Mouse (Mus musculus): ENCODE measurements around the gene Ankrd55. TPM values are rescaled to one million over a fixed set of nuclear protein-coding genes. Genes with fewer than 3 reads are reported as not detected.

The Ankrd55 gene
- total RNA-seq (2021) = 1 to 10 TPM; 3.6 to 4.3 TPM
- long read RNA-seq, experiment 1, partial matches to known transcripts = 1 of 3 reads
- long read RNA-seq, experiment 1, other reads (novel, unspliced or antisense) = 2 of 3 reads
- long read RNA-seq, experiment 2, partial matches to known transcripts = 2 of 5 reads
- long read RNA-seq, experiment 2, other reads (novel, unspliced or antisense) = 2 of 5 reads

- peak; percentile 15 to 40 for DNase-seq (ENCODE audit: low spot score in 2 of 2)
Observed at GRCm38 (mm10) chr13:112288225-112289178, at the start of gene Ankrd55. Ankrd55 (plus strand) TSS chr13:112288451.

GRCm38 (mm10) chr13:112239239-112239638 lies 49.0 kb upstream of the Ankrd55 start:
- DNase-seq (ENCODE audit: low spot score in 2 of 2) = no peak

DNA sequence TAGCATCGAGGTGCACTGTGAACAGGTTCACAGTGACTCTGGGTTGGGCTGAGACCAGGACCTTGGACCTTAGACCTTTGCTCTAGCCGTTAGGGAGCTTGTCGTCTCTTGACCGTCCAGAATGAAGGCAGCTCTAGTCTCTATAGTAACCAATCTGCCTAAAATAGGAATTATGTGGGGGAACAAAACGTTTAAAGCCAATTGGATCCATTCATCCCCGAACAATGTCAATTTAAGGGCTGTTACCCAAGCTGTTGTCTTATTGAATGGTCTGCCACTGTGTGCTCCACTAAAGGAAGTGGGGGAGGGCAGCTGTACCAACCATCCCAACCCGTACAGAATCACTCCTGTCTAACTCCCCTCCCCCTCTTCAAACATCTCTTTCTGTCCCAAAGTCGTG lies 46.8 kb upstream of the Ankrd55 start:
- DNase-seq (ENCODE audit: low spot score in 2 of 2) = no peak

- no peak for DNase-seq (ENCODE audit: low spot score in 2 of 2)
Observed at GRCm38 (mm10) chr13:112245131-112245530, 43.1 kb upstream of the Ankrd55 start.

DNA sequence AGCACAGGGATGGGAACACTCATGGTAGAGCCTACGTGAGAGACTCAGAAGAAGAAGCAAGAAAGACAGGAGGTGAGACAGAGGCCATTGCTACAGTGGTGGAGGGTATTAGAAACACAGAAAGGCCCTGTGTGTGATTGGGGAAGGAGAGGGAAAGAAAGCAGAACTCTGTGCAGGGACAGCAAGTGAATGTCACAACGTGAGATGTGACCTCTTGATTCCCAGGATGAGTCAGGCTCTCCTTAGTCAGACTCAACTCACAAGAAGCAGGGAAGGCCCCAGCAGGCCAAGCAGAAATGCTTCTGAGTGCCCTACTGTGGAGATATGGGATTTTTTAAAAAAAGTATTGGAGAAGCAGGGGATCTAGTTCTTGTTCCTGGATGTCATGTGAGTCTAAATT lies 36.8 kb upstream of the Ankrd55 start:
- DNase-seq (ENCODE audit: low spot score in 2 of 2) = no peak

DNA sequence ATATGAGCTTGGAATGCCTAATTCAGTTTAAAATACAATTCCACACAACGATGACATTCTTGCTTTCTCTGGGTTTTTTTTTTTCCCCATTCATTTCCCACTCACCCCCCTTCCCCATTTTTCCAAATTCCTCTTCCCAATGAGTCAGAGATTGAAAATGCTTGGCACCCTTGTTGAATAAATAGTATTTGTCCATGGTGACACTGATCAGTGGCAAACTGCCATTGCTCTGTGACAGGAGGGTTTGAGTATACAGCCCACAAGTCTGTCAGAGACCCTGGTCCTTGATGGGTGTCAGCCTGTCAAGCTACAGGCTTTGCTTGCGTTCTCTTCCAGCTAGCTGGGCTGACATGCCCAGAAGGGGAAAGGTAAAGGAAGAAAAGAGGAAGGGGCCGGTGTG lies 36.2 kb upstream of the Ankrd55 start:
- no peak for DNase-seq (ENCODE audit: low spot score in 2 of 2)

GRCm38 (mm10) chr13:112252991-112253620 lies 35.1 kb upstream of the Ankrd55 start:
- DNase-seq (ENCODE audit: low spot score in 2 of 2) = no peak

DNA sequence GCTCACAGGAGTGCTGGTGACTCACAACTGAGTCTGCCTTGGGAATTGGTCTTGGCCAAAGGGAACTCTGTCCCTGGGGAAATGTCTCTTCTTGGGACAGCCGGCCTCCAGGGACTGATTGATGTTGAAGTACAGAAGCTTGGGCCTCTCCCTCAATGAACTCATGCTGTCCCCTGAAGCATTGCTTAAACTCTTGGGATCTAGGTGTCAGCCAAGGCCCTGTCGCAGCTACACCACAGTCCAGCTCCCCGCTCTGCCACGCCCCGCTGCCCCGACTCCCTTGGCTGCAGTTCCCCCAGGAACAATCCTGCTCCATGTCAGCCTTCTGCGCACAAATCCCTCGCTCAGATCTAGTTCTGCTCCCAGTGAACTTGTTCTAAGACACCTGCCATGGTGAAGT lies 34.1 kb upstream of the Ankrd55 start:
- no peak for DNase-seq (ENCODE audit: low spot score in 2 of 2)

GRCm38 (mm10) chr13:112255862-112256261 lies 32.4 kb upstream of the Ankrd55 start:
- DNase-seq (ENCODE audit: low spot score in 2 of 2) = no peak

GRCm38 (mm10) chr13:112258478-112258877 lies 29.8 kb upstream of the Ankrd55 start:
- no peak for DNase-seq (ENCODE audit: low spot score in 2 of 2)

- peak in 1 of 2 experiments; percentile 37 for DNase-seq (ENCODE audit: low spot score in 2 of 2)
Observed at GRCm38 (mm10) chr13:112259398-112259797, 28.9 kb upstream of the Ankrd55 start.

DNA sequence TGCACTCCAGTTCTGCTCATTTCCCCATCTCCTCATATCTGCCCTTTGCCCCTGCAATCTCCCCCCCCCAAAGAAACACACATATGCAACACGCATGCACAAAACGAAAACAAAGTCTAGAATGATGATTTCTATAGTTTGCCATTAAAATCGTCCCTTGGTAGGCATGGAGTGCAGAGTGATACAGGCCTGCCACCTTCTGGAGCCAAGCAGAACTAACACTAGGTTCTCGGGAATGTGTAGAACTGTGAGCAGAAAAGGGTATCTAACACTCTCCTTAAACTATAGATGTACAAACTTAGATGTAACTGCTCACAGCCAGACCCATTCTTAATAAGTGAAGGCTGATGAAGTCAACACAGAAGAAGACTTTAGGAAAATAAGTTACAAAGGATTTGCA lies 23.6 kb upstream of the Ankrd55 start:
- no peak for DNase-seq (ENCODE audit: low spot score in 2 of 2)

DNA sequence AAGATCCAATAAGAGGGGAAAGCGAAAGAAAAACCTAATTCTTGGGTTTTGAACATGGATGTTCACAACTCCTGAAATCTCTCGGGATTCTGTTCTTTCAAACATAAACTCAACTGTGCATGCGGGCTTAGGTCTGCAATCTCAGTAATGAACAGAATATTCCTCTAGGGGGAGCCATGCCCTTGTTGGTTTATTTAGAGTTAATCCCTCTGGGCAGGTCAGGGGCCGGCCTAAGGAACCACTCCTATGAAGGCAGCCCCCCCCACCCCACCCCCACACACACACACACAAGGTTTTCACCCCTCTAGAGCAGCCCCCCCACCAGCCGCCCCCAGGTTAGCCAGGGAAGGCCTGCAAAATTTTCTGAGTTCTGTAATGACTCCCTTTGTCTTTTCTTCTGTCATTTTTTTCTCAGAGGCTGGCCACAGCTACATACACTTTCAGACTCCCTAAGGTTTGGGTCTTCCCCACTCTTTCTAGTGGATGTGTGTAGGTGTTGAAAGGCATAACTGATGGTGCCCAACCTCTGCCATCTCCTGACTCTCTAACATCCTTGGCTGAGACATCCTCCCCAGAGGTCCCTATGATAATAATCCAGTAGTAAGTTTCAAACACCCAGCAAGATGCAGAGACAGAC lies 16.2 kb upstream of the Ankrd55 start:
- no peak for DNase-seq (ENCODE audit: low spot score in 2 of 2)

- no peak for DNase-seq (ENCODE audit: low spot score in 2 of 2)
Observed at GRCm38 (mm10) chr13:112274636-112275035, 13.6 kb upstream of the Ankrd55 start.

- DNase-seq (ENCODE audit: low spot score in 2 of 2) = no peak
Observed at GRCm38 (mm10) chr13:112275951-112276350, 12.3 kb upstream of the Ankrd55 start.

DNA sequence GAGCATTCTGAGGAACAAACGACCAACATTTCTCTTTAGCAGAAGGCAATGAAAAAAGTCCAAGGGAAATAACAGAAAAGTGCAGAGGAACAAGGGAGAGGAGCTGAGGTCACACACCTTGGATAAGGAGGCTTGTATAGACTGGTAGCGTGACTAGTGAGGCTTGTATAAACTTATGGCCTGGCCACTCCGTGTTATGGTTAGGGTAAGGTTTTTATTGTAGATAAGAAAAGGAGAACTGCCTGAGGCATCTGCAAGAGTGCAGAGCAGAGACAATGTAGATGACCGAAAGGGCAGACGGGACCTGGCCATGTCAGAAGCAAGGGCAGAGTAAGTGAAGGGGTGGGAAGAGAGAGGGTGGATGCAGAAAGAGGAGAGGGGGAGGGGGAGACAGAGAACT lies 10.7 kb upstream of the Ankrd55 start:
- DNase-seq (ENCODE audit: low spot score in 2 of 2) = no peak

DNA sequence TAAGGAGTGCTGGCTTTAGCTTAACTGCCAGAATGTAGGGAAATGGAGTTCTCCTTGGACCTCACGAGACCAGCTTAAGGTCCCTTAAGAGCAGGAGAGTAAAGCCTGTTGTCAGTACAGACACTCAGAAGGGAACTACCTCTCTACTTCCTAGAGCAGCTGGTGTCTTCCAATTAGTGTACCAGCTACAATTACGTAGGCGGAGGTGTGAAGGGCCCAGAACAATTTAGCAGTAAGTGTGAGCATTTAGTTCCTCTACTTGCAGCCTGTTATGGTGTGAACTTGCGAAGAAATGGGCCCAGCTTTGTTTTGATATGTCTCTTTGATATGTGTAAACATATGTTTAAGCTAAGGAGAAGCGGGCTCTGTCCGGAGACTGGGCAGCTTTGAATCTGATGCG lies 10.0 kb upstream of the Ankrd55 start:
- DNase-seq (ENCODE audit: low spot score in 2 of 2) = no peak

DNA sequence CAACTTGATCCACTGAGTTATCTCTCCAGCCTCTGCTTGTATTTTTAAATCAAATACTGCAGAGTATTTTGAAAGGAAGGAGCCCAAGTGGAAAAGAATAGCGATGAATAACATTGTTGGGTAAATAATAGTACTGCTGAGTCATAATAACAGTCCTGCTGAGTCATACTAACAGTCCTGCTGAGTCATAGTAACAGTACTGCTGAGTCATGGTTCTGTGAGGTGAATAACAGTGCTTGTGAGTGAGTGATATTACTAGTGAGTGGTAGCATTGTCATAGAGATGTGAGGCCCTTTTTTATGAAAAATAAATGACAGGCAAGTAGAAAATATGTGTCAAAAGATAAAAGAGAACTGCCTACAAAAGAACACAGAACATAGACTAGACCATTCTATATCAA lies 1.1 kb upstream of the Ankrd55 start:
- DNase-seq (ENCODE audit: low spot score in 2 of 2) = no peak

DNA sequence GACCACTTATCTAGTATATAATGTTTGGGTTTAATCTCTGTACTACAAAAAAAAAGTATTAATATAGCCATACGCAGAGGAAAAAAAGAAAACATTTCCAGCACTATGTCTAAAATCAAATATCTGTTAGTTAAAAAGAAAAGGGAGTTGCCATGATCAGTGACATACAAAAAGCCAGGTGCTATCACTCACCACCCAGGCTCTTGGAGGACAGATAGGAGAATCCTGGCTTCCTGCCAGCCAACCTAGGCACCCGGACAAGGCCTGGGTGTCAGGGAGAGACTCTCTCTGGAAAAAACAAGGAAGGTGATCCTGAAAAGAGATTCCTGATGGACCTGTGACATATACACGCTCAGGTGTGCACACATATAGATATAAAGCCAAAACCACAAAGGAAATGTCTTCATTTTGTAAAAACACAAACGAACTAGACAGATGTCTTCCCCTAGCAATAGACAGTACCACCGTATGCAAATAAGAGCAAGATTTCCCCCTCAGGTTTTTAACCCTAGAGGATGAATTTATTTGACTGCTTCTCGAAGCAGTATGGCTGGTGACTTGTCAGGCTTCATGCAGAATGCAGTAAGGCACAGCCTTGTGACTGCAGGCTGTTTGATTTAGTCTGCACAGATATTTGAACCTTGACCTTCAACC lies 553 bp upstream of the Ankrd55 start:
- DNase-seq (ENCODE audit: low spot score in 2 of 2) = no peak

- DNase-seq (ENCODE audit: low spot score in 2 of 2) = no peak
Observed at GRCm38 (mm10) chr13:112289338-112289737, 1.1 kb downstream of the Ankrd55 start.

GRCm38 (mm10) chr13:112289981-112290380 lies 1.7 kb downstream of the Ankrd55 start:
- DNase-seq (ENCODE audit: low spot score in 2 of 2) = no peak

Measured in adrenal gland, postnatal 4 days (tissue).